Mouse (Mus musculus) mature B cell (primary cell): ENCODE measurements around the gene Dnajc5.

ENCODE experiments used
- in situ Hi-C: fragments of 300-500 bp; cut with MboI; formaldehyde crosslinking; loops from 2 replicates; pipeline ENCODE4 v1.14.3; 2019

Gene Dnajc5

DNA sequence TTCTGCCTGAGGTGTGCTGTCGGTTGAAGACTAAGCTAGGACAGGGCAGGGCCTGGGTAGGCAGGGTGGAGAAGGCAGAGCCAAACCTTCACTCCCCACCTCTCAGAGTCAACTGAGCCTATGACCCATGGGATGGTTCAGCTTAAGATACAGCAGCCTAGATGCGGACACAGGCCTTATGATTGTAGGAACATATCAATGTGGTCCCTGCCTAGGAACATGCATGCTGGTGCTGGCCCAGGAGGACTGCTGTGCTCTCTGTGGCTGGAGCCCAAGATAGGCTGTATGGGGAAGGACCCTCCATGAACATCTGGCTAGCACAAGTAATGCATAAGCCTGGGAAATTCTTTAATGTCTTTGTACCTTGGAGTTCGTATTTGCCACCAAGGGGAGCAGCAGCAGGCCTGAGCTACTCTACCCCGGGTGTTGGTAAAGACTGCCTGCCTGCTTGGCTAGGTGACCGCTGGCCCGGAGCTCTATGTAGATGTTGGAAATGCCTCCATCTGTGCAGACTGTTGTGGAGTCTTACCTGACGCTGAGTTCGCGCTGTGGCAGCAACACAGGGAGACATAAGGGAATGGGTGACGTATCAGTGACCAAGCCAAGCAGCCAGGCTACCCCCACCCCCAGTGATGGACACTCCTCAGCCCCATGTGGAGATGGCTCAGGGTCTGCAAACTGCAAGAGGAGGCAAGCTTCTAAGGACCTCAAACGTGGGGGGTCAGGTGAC, 51.8 kb downstream of the Dnajc5 start:
- in situ Hi-C loops = loop anchor here (10.0 kb wide), 1 partner anchor 177 kb away; no protein-coding TSS in a partner anchor

DNA sequence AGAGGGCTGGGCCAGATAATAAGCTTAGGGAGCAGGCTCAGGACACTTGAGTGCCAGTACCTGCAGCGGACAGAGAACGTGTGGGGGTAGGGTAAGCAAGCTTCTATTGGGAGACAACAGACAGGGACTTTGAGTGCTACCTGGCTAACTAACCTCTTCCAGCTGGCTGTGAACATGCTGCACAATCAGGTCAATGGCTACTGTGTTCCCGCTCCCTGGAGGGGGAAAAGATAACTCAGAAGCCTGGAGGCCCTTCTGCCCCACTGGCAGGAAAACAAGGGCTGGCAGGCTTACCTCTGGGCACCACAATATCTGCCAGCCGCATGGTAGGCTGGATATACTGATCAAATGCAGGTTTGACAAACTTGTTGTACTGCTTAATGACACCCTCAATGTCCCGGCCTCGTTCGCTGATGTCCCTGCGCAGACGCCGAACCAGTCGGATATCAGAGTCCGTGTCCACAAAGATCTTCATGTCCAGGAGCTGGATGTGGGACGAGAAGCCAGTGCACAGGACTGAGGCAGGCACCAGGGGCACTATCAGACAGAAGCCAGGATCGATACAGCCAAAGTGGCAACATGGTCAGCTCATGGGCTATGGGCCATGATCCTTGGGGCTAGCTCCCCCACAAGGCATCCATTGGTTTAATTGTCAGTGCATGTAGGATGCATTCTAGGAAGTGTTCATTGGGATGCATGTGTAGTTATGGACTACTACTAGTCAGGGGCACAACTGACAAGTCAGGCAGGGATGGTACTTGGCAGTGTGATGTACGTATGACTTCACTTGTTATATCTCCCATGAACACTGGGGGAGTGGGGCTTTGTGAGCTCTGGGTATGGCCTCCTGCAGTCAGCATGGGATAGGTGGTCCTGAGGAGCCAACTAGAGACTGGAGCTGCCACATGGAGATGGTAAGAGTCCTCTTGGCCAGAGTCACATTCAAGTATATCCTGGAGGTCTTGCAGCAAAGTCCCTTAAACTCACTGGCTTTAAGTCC, 52.9 kb downstream of the Dnajc5 start:
- in situ Hi-C loops = loop anchor here (10.0 kb wide), 1 partner anchor 178 kb away; no protein-coding TSS in a partner anchor

DNA sequence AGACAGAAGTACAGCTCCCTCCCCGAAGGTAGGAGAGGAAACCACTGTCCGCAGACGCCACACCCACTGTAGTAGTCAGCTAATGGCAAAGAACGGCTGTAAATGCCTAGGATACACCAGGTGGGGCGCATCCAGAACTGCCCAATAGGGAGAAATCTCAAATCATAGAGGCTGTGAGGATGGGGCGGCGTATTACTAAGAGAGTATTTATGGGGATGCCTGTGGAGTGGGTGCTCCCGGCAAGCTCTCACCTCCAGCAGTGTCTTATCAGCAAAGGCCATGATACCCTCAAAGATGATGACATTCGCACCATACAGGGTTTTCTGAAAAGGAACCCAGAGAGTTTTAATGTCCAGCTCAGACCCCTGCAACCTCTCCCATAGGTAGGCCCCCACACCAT, 53.7 kb downstream of the Dnajc5 start:
- in situ Hi-C loops = loop anchor here (10.0 kb wide), 1 partner anchor 179 kb away; no protein-coding TSS in a partner anchor

DNA sequence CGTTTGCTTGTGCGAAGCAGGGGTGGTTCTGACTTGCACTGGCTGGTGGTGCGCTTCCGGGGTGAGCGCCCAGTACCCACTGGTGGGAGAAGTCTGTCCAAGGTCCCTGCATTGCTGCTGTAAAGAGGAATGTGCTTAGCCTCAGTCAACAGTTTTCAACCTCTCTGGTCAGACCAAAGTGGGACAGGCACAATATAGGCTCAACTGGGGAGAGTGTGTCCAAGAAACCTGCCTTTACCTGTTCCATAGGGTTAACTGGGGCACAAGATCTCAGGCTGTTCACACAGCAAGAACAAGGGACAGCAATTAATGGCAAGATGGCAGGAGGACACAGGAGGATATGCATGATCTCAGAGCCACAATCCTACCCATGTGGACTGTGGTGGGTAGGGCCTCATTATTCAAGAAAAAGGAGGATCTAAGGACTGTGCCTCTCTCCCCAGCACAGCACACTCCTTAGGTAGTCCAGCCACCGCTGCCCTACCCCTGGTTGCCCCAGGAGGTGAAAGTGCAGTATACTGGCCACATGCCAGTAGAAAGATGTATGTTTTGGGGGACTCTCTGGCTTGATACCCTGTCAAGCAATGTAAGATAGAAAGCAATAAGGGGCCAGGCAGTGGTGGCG, 54.7 kb downstream of the Dnajc5 start:
- in situ Hi-C loops = loop anchor here (10.0 kb wide), 1 partner anchor 180 kb away; no protein-coding TSS in a partner anchor

DNA sequence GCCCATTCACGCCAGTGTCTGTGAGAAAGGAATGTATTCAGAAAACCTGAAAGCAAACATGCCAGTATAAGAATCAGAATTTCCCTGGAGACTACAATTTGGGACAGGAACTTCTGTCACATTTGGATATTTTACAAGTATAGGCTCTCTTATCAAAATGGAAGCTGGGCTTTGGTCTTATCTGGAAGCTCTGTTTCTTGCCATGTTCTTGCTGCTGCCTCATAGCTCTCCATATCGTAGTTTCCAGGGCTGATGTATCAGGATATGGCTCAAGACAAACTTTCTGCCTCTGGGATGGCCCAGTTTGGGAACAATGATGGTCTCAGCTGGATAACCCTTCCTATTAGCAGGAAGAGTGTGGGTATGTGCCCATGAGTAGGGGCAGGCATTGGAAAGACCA, 56.3 kb downstream of the Dnajc5 start:
- in situ Hi-C loops = loop anchor here (10.0 kb wide), 1 partner anchor 182 kb away; no protein-coding TSS in a partner anchor

DNA sequence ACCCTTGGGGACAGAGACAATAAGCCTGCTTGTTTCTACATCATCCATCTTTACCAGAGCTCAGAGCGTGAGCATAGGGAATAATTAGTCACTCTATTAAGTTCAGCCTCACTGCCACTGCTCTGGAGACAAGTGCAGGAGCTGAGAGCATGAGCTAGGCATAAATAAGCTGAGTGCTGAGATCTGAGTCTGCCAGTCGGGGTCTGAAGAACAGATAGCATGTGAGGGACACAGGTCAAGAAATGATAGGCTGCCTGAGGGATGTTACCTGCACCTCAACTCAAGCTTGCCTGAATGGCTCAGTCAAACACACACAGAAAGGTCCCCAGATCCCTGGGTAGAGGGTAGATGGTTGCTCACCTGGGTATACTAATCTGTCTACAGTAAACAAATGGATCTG, 56.8 kb downstream of the Dnajc5 start:
- in situ Hi-C loops = loop anchor here (10.0 kb wide), 1 partner anchor 182 kb away; no protein-coding TSS in a partner anchor

DNA sequence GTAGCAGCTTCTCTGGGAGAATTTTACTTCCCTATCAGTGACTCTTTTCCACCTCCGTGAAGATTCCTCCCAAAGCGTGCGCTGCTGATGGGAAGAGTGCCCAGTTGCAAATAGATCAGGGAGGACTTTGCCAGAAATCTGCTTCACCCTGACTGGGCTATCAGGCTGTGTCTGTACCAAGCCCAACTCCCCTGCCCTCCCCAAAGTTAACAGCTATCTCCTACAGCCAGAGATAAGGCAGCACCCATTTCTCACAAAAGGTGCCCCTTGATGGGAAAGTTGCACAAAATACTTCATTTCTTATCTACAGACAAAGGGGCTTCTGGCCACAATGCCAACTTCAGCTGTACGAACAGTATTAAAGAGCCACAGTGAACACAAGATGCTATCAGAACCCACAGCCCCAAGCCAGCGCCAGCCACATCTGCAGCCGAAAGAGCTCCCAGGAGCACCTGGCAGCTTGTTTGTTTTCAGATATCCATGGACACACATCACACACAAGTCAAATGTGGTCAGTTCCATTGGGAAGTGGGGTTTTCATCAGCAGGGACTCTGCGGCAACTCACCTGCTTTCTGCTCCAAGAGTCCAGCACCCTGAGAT, 57.8 kb downstream of the Dnajc5 start:
- in situ Hi-C loops = loop anchor here (10.0 kb wide), 1 partner anchor 183 kb away; no protein-coding TSS in a partner anchor

DNA sequence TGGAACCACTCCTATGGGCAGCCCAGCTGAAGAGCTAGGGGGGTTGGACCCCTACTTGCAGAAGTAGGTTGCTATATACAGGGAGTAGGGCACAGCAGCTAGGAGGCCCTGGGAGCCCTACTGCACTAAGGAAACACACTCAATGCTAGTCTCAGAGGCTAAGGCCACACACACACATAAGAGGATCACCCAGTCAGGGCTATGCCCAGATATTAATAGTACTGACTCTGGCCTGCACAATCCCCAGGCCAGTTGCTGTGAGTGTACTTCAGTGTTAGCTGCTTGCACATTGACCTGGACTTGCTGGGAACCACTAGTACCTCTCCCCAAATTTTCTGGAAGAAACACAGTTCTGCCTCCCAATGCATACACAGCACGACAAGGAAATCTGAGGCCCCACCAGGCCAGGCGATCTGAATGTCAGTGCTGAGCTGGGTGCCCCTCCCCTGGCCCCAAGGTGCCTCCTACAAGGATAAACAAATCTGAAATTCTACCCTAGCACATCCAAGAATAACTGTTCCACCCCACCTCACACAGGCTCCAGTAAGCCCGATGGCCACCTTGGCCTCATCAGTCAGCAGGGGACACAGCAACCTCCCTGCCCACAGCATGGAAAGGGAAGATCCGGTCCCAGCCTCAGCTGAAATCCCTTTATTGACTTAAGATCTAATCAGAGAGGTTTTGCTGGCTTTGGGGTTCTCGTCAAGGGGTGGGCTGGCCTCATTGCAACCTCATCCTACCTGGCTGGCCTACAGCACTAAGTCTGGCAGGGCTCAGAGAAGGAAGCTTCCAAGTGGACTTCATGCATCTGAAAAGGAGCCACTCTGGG, 58.7 kb downstream of the Dnajc5 start:
- in situ Hi-C loops = loop anchor here (10.0 kb wide), 1 partner anchor 184 kb away; no protein-coding TSS in a partner anchor

DNA sequence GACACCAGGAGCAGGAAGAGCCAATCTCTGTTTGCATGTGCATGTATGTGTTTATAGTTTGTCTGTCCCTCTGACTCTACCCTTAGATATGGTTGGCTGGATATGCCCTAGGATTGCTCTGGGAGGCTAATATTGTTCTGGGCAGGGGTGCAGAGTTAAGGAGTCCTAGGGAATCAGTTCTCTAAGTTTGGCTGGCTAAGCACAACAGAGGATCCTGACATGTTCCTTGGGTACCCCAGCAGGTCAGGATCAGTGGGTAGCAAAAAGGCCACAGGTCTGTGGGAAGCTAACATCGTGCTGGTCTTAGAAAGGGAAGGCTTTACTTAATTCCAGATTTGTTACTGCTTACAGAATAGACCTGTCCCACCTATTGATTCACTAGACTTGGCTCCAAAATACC, 59.4 kb downstream of the Dnajc5 start:
- in situ Hi-C loops = loop anchor here (10.0 kb wide), 1 partner anchor 185 kb away; no protein-coding TSS in a partner anchor

DNA sequence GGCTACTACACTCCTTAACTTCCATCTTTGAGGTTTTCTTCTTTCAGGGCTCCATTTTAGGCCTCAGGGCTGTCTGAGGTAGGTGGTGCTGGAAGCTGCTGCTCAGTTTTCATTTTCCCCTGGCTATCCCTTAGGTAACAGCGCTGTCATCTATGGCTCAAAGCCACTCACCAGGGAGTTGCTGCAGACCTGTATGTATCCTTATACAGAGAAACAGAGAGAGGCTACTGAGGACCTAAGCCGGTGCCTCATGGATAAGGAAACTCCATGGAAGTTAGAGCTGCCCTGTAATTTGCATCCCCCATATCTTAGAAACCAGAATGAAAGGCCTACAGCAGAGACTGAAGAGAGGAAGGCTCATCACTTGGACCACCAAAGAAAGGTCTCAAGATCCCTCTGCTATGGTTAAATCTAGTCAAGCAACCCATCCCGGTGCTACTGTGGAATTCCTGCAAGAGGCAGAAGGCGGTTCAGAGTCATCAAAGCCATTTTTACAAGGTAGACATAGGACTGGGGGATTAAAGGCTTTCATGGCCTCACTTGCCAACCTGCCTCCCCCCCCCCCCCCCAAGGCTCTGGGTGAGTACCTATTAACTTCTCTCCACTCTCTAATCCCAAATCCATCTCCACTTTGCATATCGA, 60.0 kb downstream of the Dnajc5 start:
- in situ Hi-C loops = no loop called here

DNA sequence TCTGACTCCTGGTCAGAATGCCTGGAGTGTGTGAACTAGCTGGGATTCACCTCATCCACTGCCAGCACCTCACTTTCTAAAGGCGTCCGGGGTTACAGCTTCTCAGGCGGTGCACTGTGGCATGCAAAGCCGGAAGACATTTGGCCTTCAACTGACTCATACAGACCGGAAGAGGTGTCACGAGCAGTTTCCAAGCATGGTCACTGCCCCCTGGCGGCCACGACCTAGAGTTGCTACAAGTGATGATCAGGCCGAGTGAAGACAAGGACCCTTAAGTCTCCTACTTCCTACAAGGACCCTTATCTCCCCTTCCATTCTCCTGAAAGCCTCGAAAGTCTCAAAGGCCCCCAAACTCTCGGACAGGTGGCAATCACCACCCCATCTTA, 60.7 kb downstream of the Dnajc5 start:
- in situ Hi-C loops = no loop called here

DNA sequence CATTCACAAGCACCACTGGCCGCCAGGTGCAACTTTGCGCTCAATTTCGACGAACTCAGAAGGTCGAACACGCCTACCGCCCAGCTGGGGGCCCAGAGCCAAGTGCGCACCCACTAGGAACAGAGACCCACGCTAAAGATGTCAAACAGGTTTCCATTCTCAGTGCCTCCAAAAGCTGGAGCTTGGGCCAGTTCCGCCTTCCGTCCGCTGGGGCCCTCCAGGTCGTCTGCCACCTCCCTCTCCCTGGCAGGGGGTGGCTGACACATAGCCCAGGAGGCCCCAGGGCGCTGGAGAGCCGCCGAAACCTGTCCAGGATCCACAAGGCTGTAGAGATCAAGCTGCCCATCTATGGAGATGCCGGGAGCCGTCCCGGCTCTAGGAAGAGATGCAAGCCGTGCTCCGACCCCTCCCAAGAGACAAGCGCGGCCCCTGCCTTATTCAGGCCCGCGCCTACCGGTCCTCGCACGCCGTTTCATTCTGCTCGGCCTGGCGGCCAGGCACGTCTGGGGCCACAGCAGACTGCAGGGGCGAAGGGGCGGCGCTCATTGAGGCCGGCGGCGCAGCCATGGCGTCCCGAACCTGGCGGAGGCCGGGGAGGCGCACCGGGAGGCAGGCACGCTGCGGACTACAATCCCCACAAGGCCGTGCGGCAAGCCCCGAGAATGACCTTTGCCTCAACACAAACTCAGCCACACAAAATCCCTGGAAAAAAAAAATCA, 61.3 kb downstream of the Dnajc5 start:
- in situ Hi-C loops = no loop called here

DNA sequence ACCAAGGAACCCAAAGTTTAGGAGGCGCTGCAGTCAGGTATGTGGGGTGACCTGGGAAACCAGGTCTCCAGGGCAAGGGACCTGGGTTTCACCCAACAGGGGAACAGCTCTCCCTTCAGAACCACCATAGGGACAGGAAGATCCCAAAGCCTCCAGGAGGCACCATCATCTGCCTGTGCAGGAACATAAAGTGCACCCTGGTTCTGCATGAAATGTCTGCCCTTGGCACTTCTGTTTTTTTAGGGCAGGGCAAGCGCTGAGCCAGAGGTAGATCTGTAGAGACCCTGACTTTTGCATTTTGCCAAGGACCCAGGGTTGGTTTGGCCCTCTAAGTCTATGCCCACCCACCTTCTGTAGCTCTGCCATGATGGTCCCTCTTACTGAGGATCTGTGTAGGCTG, 62.1 kb downstream of the Dnajc5 start:
- in situ Hi-C loops = no loop called here

DNA sequence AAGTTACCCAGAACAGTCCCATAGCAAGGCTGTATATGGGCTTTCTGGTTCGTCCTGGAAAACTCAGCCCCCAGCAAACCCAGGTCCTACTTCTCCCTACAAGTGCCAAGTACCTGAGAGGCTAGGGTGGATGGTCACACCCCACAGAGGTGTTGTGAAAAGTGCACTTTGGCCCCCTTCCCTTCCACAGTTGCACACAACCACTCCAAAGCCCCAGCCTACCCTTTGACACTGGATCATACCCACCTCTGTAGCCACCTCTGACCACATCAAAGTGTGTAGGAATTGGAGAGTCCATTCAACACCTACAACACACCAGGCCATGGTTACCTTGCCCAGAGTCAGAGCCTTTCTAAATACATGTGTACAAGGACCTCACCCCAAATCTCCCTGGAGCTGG, 62.7 kb downstream of the Dnajc5 start:
- in situ Hi-C loops = no loop called here

DNA sequence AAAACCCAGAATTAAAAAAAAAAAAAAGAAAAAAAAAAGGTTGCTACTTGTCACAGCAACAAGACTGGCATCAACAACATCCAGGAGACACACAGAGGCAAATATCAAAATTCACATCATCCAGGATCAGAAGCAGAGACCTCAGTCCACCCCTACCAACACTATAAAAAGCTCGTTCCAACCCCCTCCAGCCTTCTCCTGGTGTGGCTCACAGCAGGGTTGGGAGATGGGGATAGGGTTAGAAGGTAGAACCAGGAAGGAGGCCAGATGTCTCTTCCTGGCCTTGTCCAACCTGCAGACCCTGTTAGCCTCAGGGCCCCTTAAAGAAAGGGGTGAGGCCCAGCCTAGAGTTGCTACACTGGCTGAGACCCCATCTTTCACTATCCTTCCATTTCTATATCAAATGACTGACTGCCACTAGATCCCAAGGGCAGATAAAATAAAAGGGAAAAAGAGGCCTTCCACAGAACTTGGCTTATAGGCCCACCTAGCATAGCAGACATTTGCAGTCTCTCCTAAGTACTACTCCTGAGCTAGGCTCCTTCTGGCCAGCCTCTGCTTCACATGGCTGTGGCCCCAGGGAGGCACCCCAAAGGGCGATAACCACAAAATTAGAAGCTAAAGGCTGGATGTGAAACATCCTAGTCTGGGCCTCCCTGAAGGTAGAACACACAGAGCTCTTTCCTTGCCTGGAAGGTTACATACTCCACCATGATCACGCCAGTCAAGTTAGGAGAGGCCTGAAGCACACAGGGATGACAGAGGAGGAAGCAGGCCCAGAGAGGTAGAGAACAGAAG, 63.4 kb downstream of the Dnajc5 start:
- in situ Hi-C loops = no loop called here

DNA sequence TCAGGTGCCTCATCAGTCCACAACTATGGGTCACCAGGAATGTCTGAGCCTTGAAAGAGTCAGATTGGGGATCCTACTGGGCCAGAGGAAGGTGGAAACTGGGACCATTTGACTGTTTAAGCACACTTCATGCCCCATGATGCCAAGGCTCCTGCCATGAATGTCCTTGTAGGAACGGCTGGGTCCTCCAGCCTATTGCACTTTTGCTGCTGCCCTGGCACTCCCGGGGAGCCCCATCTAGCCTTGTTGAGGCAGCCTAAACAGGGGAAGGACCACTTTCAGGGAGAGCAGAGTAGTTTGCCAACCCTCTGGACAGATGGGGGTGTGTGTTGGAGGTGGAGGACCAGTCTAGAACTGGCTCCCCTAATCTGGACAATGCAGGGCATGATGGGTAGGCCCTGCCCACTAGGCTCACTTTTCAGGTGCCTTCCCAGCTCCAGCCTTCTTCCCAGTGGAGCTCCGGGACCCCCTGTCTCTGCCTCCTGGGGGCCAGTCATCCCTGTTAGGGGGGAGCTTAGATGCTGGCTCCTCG, 64.2 kb downstream of the Dnajc5 start, which contains the start of gene Uckl1:
TSS of gene Uckl1 (minus strand) at position 482 of the 532 bp plus-strand sequence.
- in situ Hi-C loops = no loop called here

DNA sequence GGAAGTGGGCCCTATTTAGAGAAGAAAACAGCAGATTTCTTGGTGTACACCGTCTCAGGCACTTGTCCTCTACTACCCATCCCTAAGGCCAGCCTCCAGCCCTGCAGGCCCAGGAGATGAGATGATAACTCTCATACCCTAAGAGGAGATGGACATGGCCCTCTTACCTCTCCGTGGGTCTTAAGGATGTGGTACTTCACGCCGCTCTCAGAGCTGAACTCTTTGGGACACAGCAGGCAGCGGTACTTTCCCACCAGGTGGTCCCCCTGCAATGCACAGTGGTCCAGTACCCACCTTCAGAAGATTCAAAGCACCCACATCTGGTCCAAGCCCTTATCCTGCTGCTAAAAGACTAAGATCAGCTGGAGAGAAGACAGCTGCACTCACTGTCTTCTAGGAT, 65.2 kb downstream of the Dnajc5 start:
- in situ Hi-C loops = no loop called here

DNA sequence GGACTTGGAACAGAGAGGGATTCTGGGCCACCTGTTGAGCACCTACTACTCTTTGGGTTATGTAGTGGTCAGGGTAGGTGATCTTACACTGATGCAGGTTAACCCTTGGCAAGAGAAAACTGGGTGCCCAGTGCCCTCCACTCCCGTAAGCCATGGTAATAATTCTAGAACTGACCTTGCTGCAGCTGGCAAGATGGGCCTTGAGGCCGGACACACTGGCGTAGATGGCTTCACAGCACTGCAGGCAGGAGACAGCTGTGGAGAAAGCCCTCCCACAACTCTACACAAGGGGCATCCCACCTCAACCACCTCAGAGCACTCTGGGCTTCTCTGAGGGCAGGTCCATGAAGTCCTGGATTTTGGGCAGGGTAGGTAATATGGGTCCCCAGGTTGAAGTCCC, 65.8 kb downstream of the Dnajc5 start:
- in situ Hi-C loops = no loop called here
